ENCODE assay signal across 11 mouse cellular contexts in the genomic region with DNA sequence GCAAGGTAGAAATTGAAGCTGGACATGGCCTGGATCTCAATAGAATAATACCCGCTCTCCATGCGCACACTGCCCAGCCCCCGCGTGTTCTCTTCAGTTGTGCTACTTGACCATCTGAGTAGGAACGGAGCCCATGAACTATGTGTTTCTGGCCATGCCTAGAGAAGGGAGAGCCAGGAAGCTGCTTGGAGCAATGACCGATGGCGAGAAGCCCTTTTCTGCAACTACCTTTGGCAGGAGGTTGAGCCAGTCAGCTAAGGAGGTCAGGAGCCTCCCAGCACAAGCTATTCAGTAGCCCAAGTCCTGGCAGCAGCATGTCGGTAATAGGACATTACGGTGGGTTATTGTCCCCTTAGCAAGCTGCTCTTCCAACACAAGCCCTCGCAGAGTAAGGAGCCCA.
DNase-seq lines count a peak whose midpoint lies in the region.
"Had no signal": no experiment of that assay in that cellular context is flagged by ENCODE, and none has a peak within 500 bp of the region (broad histone marks: within the 10 kb centered on the region; RNA-seq: fewer than 3 reads in every experiment).

No protein-coding gene starts in this region.

- DNase-seq in adrenal gland, adult 2 months, result peak; percentile 3
- no peak for DNase-seq in adrenal gland, adult 18-20 months (ENCODE audit: low spot score in 2 of 2)
- DNase-seq in kidney, adult 11 months, result peak; percentile 37
- no peak for DNase-seq in kidney, postnatal 4 days
- peak; percentile 31 for DNase-seq in Muller cell, postnatal 12 days (ENCODE audit: inconsistent ontology term)
- peak; percentile 56 to 65 for DNase-seq in cerebellum, postnatal 25 days
- DNase-seq in embryo, embryonic 9.5 days (ENCODE audit: extremely low spot score), result no peak
- no peak for DNase-seq in left cerebral cortex, adult 9 months (ENCODE audit: low spot score in 2 of 2)
- DNase-seq: heart, postnatal 4 days; lung, adult 18-20 months; retina, postnatal 1 day had no signal

Comparison
In these comparisons a context has a peak if more than half of its experiments do, and no peak if none do; other contexts are left out.
1. DNase-seq: peak in adrenal gland, adult 2 months (single experiment), kidney, adult 11 months (single experiment), Muller cell, postnatal 12 days (single experiment) and cerebellum, postnatal 25 days (2 of 2); none in adrenal gland, adult 18-20 months (0 of 2), kidney, postnatal 4 days (0 of 2), embryo, embryonic 9.5 days (single experiment) and left cerebral cortex, adult 9 months (0 of 2).